Mouse (Mus musculus): ENCODE measurements around the gene Kmt2d.

DNA sequence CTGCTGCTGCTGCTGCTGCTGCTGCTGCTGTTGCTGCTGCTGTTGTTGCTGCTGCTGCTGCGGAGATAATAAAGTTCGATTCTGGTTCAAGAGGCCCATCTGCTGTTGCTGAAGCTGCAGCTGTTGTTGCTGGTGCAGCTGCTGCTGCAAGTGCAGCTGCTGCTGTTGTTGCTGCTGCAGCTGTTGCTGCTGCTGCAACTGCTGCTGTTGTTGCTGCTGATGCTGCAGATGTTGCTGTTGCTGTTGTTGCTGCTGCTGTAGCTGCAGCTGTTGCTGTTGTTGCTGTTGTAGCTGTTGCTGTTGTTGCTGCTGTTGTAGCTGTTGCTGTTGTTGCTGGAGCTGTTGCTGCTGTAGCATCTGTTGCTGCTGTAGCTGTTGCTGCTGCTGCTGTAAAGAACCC is 25.9 kb downstream of the Kmt2d start:
- TF ChIP-seq EP300 (IDR thresholded peaks at IDR 0.05; ENCODE audit: low read depth) (no peak), CTCF (IDR thresholded peaks at IDR 0.05; ENCODE audit: low read depth) (no peak)
